Mouse (Mus musculus) cerebellum, adult 2 months (tissue): Measurements from ENCODE around the gene Tcp10a.
"Not testable (repeated sequence)": the region's sequence is repeated elsewhere in the genome, so short reads cannot be mapped to it uniquely, and the experiment has no call there.

ENCODE experiments used
- CTCF ChIP-seq: fragments of 200-500 bp; IDR thresholded peaks from 2 replicates; pipeline ENCODE4 v1.5.1; 2011; ENCODE audit warnings: low read depth, mild to moderate bottlenecking, control low read depth, low read length, moderate library complexity, borderline replicate concordance; ENCODE audit not compliant: insufficient read depth
- POLR2A ChIP-seq: fragments of 200-500 bp; IDR thresholded peaks from 2 replicates; pipeline ENCODE4 v1.6.1; 2011; ENCODE audit warnings: low read length, control low read depth, borderline replicate concordance; ENCODE audit not compliant: insufficient read depth

DNA sequence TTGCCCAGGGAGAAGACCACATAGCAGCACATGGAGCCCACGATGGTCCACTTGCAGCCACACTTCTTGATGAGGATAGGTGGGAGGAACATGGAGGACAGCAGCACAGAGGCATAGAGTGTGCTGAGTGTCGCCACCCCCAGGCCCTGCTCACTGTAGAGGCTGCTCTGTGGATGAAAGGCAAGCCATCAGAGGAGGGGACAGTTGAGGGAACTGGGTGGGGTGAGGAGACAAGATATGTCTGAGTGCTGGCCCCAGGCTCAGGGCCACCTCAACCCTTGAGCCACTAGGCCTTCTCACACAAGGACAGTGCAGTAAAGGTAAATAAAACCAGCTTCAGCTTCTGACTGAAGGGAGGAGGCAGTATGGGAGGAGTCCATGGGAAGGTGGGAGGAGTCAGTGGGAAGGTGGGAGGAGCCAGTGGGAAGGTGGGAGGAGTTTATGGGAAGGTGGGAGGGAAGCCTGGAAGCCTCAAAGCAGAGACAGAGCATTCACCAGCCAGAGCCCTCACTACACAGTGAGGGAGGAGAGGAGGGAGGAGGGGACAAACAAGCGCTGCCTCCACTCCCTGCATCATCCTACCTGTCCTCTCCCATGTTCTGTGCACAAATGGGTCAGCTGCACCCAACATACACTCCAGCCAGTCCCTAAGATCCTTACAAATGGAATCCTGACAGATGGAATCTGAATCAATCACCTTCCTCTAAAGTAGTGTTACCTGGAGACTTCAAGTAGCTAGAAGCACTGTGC is 52.7 kb downstream of the Tcp10a start:
- not testable (repeated sequence) for TF ChIP-seq POLR2A, CTCF
